Mouse (Mus musculus): ENCODE data around the gene Kdm1b. TPM values are rescaled to one million over a fixed set of nuclear protein-coding genes. Genes with fewer than 3 reads are reported as not detected.

The Kdm1b gene
- total RNA-seq, 2 experiments from 2014 or later = 10.2 to 11.1 TPM

GRCm38 (mm10) chr13:47056126-47056525, 12.8 kb downstream of the Kdm1b start:
- no peak for DNase-seq (ENCODE audit: low spot score in 2 of 2)

DNA sequence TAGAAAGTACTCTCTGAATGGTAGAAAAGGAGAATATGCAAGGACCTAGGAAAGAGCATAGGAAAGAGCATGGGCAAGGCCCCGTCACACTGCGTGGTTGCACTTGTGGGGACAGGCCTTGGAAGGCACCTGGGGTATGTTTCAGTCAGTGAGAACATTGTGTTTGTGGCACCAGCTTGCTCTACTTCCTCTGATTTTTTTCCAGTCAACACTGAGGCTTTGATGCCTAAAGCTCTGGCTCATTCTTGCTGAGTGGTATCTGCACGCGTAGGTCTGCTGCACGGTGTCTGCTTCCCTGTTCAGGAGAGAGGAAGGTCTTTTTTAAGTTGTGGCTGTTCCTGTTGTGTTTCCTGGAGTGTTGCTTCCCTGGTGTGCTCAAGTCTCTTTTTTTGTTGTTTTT, 13.5 kb downstream of the Kdm1b start:
- DNase-seq (ENCODE audit: low spot score in 2 of 2) = no peak

- DNase-seq (ENCODE audit: low spot score in 2 of 2) = peak in 1 of 2 experiments; percentile 6
Measured at GRCm38 (mm10) chr13:47062756-47063155, 19.5 kb downstream of the Kdm1b start.

DNA sequence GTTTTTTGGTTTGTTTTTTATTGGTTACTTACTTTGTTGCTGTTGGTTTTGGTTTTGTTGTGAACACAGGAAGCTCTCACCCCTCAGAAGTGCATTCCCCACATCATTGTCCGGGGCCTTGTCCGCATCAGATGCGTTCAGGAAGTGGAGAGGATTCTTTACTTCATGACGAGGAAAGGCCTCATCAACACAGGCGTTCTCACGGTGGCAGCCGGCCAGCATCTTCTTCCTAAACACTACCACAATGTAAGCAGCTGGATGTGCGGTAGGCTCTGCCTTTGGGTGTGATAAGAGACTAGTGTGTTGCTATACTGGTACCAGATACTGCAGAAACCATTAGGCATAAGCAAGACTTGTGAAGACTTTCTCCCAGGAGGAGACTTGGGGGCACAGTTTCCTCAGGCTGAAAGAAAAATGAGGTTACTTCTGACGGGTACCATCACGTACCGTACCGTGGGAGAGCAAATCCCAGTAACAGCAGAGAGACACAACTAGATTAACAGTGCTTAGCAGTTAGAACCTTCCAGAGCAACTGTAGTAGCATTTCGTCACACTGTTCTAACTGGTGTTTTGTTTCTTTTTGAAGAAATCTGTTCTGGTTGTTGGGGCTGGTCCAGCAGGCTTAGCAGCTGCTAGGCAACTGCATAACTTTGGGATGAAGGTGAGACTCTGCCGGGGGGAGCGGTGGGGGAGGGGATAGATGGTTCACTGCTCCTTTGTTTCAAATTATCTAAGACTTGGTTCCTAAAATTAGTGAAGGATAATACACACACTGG, 20.9 kb downstream of the Kdm1b start:
- peak in 1 of 2 experiments; percentile 11 for DNase-seq (ENCODE audit: low spot score in 2 of 2)

- DNase-seq (ENCODE audit: low spot score in 2 of 2) = no peak
Measured at GRCm38 (mm10) chr13:47066516-47066915, 23.2 kb downstream of the Kdm1b start.

GRCm38 (mm10) chr13:47067001-47067400, 23.7 kb downstream of the Kdm1b start:
- no peak for DNase-seq (ENCODE audit: low spot score in 2 of 2)

- no peak for DNase-seq (ENCODE audit: low spot score in 2 of 2)
Measured at GRCm38 (mm10) chr13:47070329-47071080, 27.2 kb downstream of the Kdm1b start.

GRCm38 (mm10) chr13:47071871-47072270, 28.6 kb downstream of the Kdm1b start:
- no peak for DNase-seq (ENCODE audit: low spot score in 2 of 2)

DNA sequence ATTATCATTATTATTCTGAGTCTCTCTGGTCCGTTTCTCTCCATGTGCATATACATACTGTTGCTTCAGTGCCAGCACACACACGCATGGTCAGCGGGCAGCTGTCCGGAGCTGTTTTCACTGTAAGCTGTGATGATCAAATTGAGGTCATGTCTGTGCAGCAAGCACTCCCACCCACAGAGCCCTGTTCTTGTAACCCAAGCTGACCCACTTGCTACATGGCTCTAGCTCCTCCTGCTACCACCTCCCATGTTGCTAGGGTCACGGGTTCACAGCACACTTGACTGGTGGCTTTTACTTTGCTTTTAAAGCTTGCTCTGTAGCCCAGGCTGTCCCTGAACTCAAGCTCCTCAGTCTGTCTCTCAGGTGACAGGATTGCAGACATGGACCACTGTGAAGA, 29.2 kb downstream of the Kdm1b start:
- no peak for DNase-seq (ENCODE audit: low spot score in 2 of 2)

- no peak for DNase-seq (ENCODE audit: low spot score in 2 of 2)
Measured at GRCm38 (mm10) chr13:47076156-47076555, 32.9 kb downstream of the Kdm1b start.

GRCm38 (mm10) chr13:47077367-47077766, 34.1 kb downstream of the Kdm1b start:
- DNase-seq (ENCODE audit: low spot score in 2 of 2) = no peak

DNA sequence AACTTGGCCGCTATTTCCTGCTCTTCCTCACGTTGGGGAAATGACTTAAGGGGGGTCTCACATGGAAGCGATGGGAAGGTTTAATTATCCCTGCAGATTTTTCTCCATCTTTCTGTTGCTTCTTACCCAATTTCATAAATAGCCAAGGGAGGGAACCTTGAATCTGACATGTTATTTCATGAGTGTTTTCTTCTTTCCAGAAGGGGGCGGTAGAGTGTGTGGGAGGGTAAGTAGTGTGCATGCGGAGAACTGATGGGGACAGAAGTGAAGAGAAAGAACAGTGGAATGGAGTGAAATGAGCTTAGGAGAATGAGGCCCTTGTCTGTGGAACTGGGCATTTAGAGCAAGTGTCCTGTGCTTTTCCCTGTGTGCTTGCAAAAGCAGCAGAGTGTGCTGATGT, 35.5 kb downstream of the Kdm1b start:
- no peak for DNase-seq (ENCODE audit: low spot score in 2 of 2)

- no peak for DNase-seq (ENCODE audit: low spot score in 2 of 2)
Measured at GRCm38 (mm10) chr13:47080905-47081505, 37.7 kb downstream of the Kdm1b start.

GRCm38 (mm10) chr13:47088433-47088832, 45.1 kb downstream of the Kdm1b start:
- no peak for DNase-seq (ENCODE audit: low spot score in 2 of 2)

DNA sequence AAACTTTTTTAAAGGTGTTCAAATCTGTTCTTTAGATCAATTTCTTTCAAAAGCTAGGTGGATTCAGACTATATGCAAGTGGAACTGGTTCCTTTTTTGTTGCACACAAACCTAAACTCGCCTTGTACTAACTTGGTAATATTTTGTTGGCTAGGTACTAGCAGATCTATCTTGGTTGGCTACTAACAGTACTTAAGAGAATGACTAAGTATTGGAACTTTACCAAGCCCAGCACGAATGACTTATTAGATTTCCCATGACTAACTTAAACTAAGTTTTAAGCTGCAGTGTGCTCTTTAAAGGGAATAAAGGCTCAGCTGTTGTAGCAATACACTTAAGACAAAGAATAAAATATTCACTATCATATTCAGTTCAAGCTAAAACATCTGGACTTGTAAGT, 46.0 kb downstream of the Kdm1b start:
- no peak for DNase-seq (ENCODE audit: low spot score in 2 of 2)

DNA sequence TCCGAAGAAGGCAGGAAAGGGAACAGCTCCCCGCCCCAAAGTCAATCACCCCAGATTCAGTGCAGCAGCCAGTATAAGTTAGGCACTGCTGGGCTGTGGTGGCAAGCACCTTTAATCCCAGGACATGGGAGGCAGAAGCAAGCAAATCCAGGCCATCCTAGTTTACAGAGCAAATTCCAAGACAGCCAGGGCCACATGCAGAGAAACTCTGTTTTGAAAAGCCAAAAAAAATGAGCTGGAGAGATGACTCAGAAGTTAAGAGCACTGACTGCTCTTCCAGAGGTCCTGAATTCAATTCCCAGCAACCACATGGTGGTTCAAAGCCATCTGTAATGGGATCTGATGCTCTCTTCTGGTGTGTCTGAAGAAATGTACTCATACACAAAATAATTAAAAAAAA, 50.5 kb downstream of the Kdm1b start:
- no peak for DNase-seq (ENCODE audit: low spot score in 2 of 2)

GRCm38 (mm10) chr13:47096591-47096990, 53.3 kb downstream of the Kdm1b start:
- no peak for DNase-seq (ENCODE audit: low spot score in 2 of 2)

DNA sequence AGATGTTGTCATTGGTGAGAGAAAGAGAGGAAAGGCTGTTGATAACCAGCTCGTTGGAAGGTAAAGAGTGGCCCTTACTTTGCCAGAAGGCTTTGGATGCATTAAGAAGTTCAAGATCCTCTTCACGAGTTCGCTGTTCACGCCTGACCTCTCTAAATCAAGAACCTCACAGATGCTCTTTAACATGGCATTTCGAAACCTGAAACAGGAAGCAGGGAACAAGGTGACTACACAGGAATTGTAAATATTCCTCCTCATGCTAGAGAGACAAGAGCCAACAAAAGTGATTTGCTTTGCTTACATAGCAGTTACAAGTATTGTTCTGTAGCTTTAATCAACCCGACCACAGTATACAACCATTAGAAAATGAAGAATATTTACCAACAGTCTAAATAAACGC, 56.0 kb downstream of the Kdm1b start:
- no peak for DNase-seq (ENCODE audit: low spot score in 2 of 2)

GRCm38 (mm10) chr13:47100587-47100986, 57.3 kb downstream of the Kdm1b start:
- no peak for DNase-seq (ENCODE audit: low spot score in 2 of 2)

DNA sequence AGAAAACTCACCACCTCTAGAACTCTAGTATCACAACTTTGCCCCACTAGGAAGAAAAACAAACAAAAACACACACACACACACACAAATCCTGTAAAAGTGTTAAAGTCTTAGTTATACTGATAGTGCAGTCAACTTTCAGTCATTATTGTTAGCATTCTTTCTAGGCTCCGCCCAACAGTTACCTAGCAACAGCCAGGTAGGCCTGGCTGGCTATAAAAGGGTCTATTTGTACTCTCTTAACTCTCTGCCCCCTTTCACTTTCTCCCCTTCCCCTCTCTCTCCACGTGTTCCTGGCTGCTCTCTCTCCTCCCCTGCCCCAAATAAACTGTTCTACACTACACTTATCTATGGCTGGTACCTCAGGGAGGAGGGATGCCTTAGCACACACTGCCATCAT, 60.8 kb downstream of the Kdm1b start:
- no peak for DNase-seq (ENCODE audit: low spot score in 2 of 2)

GRCm38 (mm10) chr13:47104856-47105541, 61.7 kb downstream of the Kdm1b start:
- no peak for DNase-seq (ENCODE audit: low spot score in 2 of 2)

All from adrenal gland, adult 18-20 months (tissue).